ENCODE assay signal across 17 mouse cellular contexts in the genomic region with DNA sequence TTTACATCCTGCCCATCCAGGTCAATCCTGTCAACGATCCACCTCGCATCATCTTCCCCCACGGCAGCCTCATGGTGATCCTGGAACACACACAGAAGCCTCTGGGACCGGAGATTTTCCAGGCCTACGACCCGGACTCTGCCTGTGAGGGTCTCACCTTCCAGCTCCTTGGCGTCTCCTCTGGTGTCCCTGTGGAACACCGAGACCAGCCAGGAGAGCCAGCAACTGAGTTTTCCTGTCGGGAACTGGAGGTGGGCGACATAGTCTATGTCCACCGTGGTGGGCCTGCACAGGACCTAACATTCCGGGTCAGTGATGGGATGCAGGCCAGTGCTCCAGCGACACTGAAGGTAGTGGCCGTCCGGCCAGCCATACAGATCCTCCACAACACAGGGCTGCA. TPM values are rescaled to one million over a fixed set of nuclear protein-coding genes. Genes with fewer than 3 reads are reported as not detected.
"Had no signal": no experiment of that assay in that cellular context is flagged by ENCODE, and none has a peak within 500 bp of the region (broad histone marks: within the 10 kb centered on the region; RNA-seq: fewer than 3 reads in every experiment).

No protein-coding gene starts in this region.

- DNase-seq: cerebellum, adult 2 months; cerebellum, adult 8-10 months; cerebellum, adult 9-10 months; cerebellum, adult 9-11 months; cerebellum, postnatal 25 days; cerebellum, postnatal 36 days; forebrain, postnatal 0 days; gastrocnemius, adult 2 months; gastrocnemius, postnatal 10 days; gastrocnemius, postnatal 14 days; gastrocnemius, postnatal 36 days; heart, adult 18-20 months; heart, adult 2 months had no signal

RNA-seq across cellular contexts. Expression of a gene that starts 21.8 kb away (rescaled TPM):
- total RNA-seq: common myeloid progenitor, adult 5-6 weeks; granulocyte monocyte progenitor cell, adult 5-6 weeks had no signal

RNA-seq across cellular contexts. Expression of a gene that starts 22.1 kb away (rescaled TPM):
- total RNA-seq: common myeloid progenitor, adult 5-6 weeks; forebrain, postnatal 0 days; gastrocnemius, adult 18-20 months; gastrocnemius, postnatal 36 days; granulocyte monocyte progenitor cell, adult 5-6 weeks; heart, adult 18-20 months; heart, adult 2 months; heart, adult 8-10 months had no signal
